21 mouse cellular contexts compared by ENCODE assay signal in the genomic region with DNA sequence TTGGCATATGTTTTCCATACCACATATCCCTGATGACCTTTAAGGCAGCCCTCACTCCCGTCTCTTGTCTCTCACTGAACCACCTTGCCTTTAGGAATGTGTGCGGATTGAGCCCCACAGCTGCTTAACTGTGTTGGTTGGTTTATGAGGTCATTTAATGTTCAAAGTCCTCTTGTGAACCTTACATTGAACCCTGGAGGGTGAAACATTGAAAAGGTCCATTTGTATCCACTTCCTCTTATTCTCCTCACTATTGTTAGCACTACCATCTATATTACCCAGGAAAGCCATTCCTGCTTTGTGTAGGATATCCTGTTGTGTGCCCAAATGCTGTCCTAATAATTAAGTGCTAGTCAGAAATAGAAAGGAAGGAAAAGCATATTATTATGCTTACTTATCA.
"Had no signal": no experiment of that assay in that cellular context is flagged by ENCODE, and none has a peak within 500 bp of the region (broad histone marks: within the 10 kb centered on the region; RNA-seq: fewer than 3 reads in every experiment).

No protein-coding gene starts in this region.

- H3K27me3 ChIP-seq: limb, embryonic 13.5 days; liver, embryonic 13.5 days; megakaryocyte, embryonic 14.5 days; neural tube, embryonic 12.5 days; neural tube, embryonic 15.5 days had no signal

- H3K36me3 ChIP-seq: limb, embryonic 10.5 days; limb, embryonic 13.5 days; liver, embryonic 13.5 days; neural tube, embryonic 12.5 days; neural tube, embryonic 15.5 days had no signal

- H3K4me1 ChIP-seq: limb, embryonic 10.5 days; limb, embryonic 13.5 days; liver, embryonic 13.5 days; megakaryocyte, embryonic 14.5 days; neural tube, embryonic 12.5 days; neural tube, embryonic 15.5 days had no signal

- H3K27ac ChIP-seq: layer of hippocampus, adult 2 months; limb, embryonic 10.5 days; limb, embryonic 13.5 days; liver, embryonic 13.5 days; neural tube, embryonic 12.5 days; neural tube, embryonic 15.5 days; stomach, postnatal 0 days had no signal

- H3K4me3 ChIP-seq: layer of hippocampus, adult 2 months; limb, embryonic 10.5 days; limb, embryonic 13.5 days; liver, embryonic 13.5 days; megakaryocyte, embryonic 14.5 days; neural tube, embryonic 12.5 days; neural tube, embryonic 15.5 days had no signal

- H3K9me3 ChIP-seq: limb, embryonic 10.5 days; limb, embryonic 13.5 days; liver, embryonic 13.5 days; megakaryocyte, embryonic 14.5 days; neural tube, embryonic 12.5 days; neural tube, embryonic 15.5 days had no signal

- ATAC-seq: lung, postnatal 0 days had no signal

- DNase-seq: kidney, adult 2 months; kidney, postnatal 14 days; kidney, postnatal 4 days; layer of hippocampus, adult 9-11 months; liver; liver, embryonic 13.5 days; midbrain, embryonic 14.5 days; right cerebral cortex, adult 18-20 months; right cerebral cortex, postnatal 14 days; right cerebral cortex, postnatal 4 days; thymus, adult 2 months; thymus, postnatal 14 days had no signal

- H3K9ac ChIP-seq: limb, embryonic 13.5 days; liver, embryonic 13.5 days; neural tube, embryonic 12.5 days; neural tube, embryonic 15.5 days had no signal

- H3K4me2 ChIP-seq: limb, embryonic 13.5 days; liver, embryonic 13.5 days; midbrain, embryonic 11.5 days; neural tube, embryonic 12.5 days; neural tube, embryonic 15.5 days had no signal
